Mouse (Mus musculus): Measurements from ENCODE around the gene Fam167b. TPM values are rescaled to one million over a fixed set of nuclear protein-coding genes. Genes with fewer than 3 reads are reported as not detected.

Fam167b gene
- total and polyA plus RNA-seq, 3 experiments = not detected

DNA sequence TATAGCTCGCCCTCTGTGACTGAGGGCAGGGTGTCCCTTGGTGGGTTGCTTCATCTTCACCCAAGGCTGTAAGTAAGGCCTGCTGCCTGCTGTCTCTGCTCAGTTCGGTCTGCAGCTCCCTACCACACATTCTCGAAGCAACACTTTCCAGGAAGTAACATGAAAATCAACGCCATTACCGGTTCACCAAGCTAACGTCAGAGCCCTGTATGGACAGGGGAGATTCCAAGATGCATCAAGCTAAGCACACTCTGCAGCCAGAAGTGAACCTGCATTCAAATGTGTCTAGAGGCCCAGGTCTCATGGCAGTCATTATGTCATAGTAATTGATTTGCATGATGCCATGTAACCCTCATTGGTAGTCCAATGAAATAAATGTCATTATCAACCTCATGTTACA is 8.3 kb downstream of the Fam167b start:
- ATAC-seq (ENCODE audit: extremely low read depth, insufficient number of reproducible peaks, low FRiP score, poor library complexity, severe bottlenecking) = no peak
- Histone ChIP-seq H3K9me3 (replicated peaks) (no peaks in the 10 kb centered on the region), H3K4me3 (ENCODE audit: low read depth, low read length) (no peak overlapping the region), H3K4me1 (ENCODE audit: insufficient read depth, low read depth, low read length) (peaks cover 11% of the 10 kb centered on the region), H3K27me3 (ENCODE audit: insufficient read depth, low read length) (peaks cover 46% of the 10 kb centered on the region), H3K36me3 (replicated peaks) (no peaks in the 10 kb centered on the region)
- DNase-seq (ENCODE audit: low spot score) = no peak
- TF ChIP-seq GATA1 (IDR thresholded peaks at IDR 0.05; ENCODE audit: borderline replicate concordance, low read length) = no peak
- TF ChIP-seq GATA2 (IDR thresholded peaks at IDR 0.05; ENCODE audit: borderline replicate concordance, low read depth, low read length) = no peak
- TF ChIP-seq TAL1 (conservative IDR thresholded peaks at IDR 0.05; ENCODE audit: low read depth, low read length) = no peak
- no peak for TF ChIP-seq CTCF (IDR thresholded peaks at IDR 0.05; ENCODE audit: low read depth, low read length)
- TF ChIP-seq POLR2AphosphoS5 (IDR thresholded peaks at IDR 0.05; ENCODE audit: insufficient replicate concordance, low read depth, low read length) = no peak

DNA sequence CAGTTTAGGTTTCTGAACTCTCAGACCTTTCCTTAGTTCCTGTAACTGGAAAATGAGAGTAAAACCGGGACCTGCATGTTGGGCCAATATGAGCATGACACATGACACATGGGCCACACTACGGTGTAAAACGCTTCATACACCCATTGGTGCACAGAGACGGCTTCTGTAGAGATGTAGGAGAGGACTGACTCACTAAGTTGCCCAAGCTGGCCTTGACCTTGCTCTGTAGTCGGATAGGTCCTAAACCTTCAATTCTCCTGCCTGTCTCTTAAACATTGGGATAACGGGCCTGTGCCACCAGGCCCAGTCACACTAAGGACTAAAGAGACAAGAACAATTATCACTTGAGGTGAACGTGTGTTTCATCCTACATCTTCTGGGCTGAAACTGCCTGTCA is 10.0 kb downstream of the Fam167b start:
- Histone ChIP-seq H3K36me3 (replicated peaks) (no peaks in the 10 kb centered on the region), H3K9me3 (replicated peaks) (no peaks in the 10 kb centered on the region), H3K4me3 (ENCODE audit: low read depth, low read length) (no peak overlapping the region), H3K4me1 (ENCODE audit: insufficient read depth, low read depth, low read length) (peaks cover 5% of the 10 kb centered on the region), H3K27me3 (ENCODE audit: insufficient read depth, low read length) (peaks cover 36% of the 10 kb centered on the region)
- TF ChIP-seq GATA2 (IDR thresholded peaks at IDR 0.05; ENCODE audit: borderline replicate concordance, low read depth, low read length) (no peak), TAL1 (conservative IDR thresholded peaks at IDR 0.05; ENCODE audit: low read depth, low read length) (no peak), POLR2AphosphoS5 (IDR thresholded peaks at IDR 0.05; ENCODE audit: insufficient replicate concordance, low read depth, low read length) (no peak), GATA1 (IDR thresholded peaks at IDR 0.05; ENCODE audit: borderline replicate concordance, low read length) (no peak), CTCF (IDR thresholded peaks at IDR 0.05; ENCODE audit: low read depth, low read length) (no peak)
- no peak for DNase-seq (ENCODE audit: low spot score)
- no peak for ATAC-seq (ENCODE audit: extremely low read depth, insufficient number of reproducible peaks, low FRiP score, poor library complexity, severe bottlenecking)

DNA sequence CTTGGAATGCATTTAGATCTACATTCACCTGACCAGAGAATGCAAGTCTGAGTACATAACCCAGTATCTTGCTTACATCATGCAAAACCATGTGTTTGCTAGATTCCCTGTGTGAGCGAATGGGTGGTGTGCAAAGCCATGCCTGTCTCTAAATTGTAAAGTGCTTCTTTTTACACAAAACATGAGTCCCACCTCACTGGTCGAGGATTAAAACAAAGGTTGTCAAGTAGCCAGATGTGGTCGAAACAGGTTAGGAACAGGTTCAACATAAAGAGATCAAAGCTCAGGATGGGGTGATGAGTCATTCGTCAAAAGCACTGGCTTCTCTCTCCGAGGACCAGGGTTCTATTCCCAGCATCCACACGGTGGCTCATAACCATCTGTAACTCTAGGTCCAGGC is 13.2 kb downstream of the Fam167b start:
- H3K36me3 ChIP-seq (replicated peaks) = no peaks in the 10 kb centered on the region
- peaks cover 12% of the 10 kb centered on the region for H3K27me3 ChIP-seq (ENCODE audit: insufficient read depth, low read length)
- no peak for DNase-seq (ENCODE audit: low spot score)

DNA sequence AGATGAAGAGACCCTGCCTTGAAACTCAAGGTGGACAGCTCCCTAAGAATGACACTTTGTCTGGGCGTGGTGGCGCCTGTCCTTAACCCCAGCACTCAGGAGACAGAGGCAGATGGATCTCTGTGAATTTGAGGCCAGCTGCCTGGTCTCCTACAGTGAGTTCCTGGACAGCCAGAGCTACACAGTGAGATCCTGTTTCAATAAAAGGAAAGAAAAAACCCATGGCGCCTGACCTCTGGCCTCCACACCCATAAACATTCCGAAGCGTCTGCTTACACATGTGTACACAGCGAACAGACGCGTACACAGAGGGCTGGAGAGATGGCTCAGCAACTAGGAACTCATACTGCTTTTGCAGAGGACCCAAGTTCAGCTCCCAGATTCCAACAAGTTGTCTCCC is 14.6 kb downstream of the Fam167b start:
- H3K27me3 ChIP-seq (ENCODE audit: insufficient read depth, low read length) = peaks cover 8% of the 10 kb centered on the region
- no peak for TF ChIP-seq GATA2 (IDR thresholded peaks at IDR 0.05; ENCODE audit: borderline replicate concordance, low read depth, low read length)
- no peak for TF ChIP-seq CTCF (IDR thresholded peaks at IDR 0.05; ENCODE audit: low read depth, low read length)
- TF ChIP-seq GATA1 (IDR thresholded peaks at IDR 0.05; ENCODE audit: borderline replicate concordance, low read length) = no peak
- no peak for TF ChIP-seq TAL1 (conservative IDR thresholded peaks at IDR 0.05; ENCODE audit: low read depth, low read length)
- TF ChIP-seq POLR2AphosphoS5 (IDR thresholded peaks at IDR 0.05; ENCODE audit: insufficient replicate concordance, low read depth, low read length) = no peak
- no peak for DNase-seq (ENCODE audit: low spot score)
- 0 out of 2 replicates have a peak, but pooled peaks cover under 1% of the 10 kb centered on the region for H3K4me1 ChIP-seq (ENCODE audit: insufficient read depth, low read depth, low read length)
- no peaks in the 10 kb centered on the region for H3K36me3 ChIP-seq (replicated peaks)
- ATAC-seq (ENCODE audit: extremely low read depth, insufficient number of reproducible peaks, low FRiP score, poor library complexity, severe bottlenecking) = no peak
- no peaks in the 10 kb centered on the region for H3K9me3 ChIP-seq (replicated peaks)
- H3K4me3 ChIP-seq (ENCODE audit: low read depth, low read length) = no peak overlapping the region

More for the DNA sequence above, 13.2 kb downstream of the Fam167b start:
- Histone ChIP-seq H3K4me3 (ENCODE audit: low read depth, low read length) (no peak overlapping the region), H3K4me1 (ENCODE audit: insufficient read depth, low read depth, low read length) (0 out of 2 replicates have a peak, but pooled peaks cover 3% of the 10 kb centered on the region), H3K9me3 (replicated peaks) (no peaks in the 10 kb centered on the region)
- TF ChIP-seq GATA1 (IDR thresholded peaks at IDR 0.05; ENCODE audit: borderline replicate concordance, low read length) (no peak), TAL1 (conservative IDR thresholded peaks at IDR 0.05; ENCODE audit: low read depth, low read length) (no peak), GATA2 (IDR thresholded peaks at IDR 0.05; ENCODE audit: borderline replicate concordance, low read depth, low read length) (no peak), POLR2AphosphoS5 (IDR thresholded peaks at IDR 0.05; ENCODE audit: insufficient replicate concordance, low read depth, low read length) (no peak), CTCF (IDR thresholded peaks at IDR 0.05; ENCODE audit: low read depth, low read length) (no peak)
- no peak for ATAC-seq (ENCODE audit: extremely low read depth, insufficient number of reproducible peaks, low FRiP score, poor library complexity, severe bottlenecking)

DNA sequence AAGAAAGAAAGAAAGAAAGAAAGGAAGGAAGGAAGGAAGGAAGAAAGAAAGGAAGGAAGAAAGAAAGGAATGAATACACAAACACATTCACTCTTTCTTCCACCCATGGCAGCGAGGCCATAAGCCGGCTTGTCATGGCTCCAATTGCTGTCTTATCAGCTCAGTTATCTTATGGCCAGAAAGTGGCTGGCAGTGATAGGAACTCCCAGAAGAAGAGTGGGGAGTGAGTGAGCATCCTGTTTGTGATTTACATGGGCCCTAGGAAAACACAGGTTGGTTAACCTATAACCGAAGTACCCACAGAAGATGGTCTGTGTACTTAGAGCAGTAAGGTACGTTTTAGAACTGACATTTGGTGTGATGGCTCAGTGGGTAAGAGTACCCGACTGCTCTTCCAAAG is 17.2 kb downstream of the Fam167b start:
- Histone ChIP-seq H3K36me3 (replicated peaks) (no peaks in the 10 kb centered on the region), H3K4me1 (ENCODE audit: insufficient read depth, low read depth, low read length) (peaks cover 23% of the 10 kb centered on the region), H3K27me3 (ENCODE audit: insufficient read depth, low read length) (no peaks in the 10 kb centered on the region; the same call in 1 of the 2 replicates), H3K4me3 (ENCODE audit: low read depth, low read length) (no peak overlapping the region), H3K9me3 (replicated peaks) (no peaks in the 10 kb centered on the region)
- no peak for DNase-seq (ENCODE audit: low spot score)
- ATAC-seq (ENCODE audit: extremely low read depth, insufficient number of reproducible peaks, low FRiP score, poor library complexity, severe bottlenecking) = no peak
- TF ChIP-seq CTCF (IDR thresholded peaks at IDR 0.05; ENCODE audit: low read depth, low read length) (no peak), TAL1 (conservative IDR thresholded peaks at IDR 0.05; ENCODE audit: low read depth, low read length) (no peak), GATA1 (IDR thresholded peaks at IDR 0.05; ENCODE audit: borderline replicate concordance, low read length) (no peak), POLR2AphosphoS5 (IDR thresholded peaks at IDR 0.05; ENCODE audit: insufficient replicate concordance, low read depth, low read length) (no peak), GATA2 (IDR thresholded peaks at IDR 0.05; ENCODE audit: borderline replicate concordance, low read depth, low read length) (no peak)

DNA sequence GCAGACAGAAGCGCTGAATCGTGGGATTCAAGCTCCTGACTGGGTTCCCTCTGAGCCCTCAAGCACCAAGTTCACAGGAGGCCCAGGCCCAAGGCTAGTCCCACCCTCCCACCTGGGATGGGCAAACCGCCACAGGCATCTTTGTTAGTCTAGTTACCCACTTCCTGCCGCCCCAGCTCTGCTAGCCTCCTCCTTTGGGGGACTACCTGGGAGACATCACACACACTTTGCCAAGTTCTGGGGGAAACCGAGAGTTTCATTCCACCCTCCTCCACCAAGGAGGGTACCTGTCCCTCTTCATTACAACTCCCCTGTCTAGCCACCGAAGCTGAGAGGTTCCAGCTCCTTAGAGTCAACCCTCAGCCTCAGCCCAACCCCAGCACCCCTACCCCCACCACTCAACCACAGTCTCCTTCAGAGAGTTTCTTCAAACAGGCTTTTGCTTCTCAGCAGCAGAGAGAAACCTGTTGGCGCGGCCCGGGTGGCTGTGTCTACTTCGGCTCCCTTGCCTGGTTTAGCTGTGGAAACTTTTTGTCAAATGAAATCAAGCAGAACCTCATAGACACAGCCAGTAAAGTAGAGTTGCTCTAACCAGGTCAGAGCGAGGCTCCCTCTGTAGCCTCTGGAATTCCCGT is 19.9 kb downstream of the Fam167b start:
- DNase-seq (ENCODE audit: low spot score) = no peak
- H3K9me3 ChIP-seq (replicated peaks) = no peaks in the 10 kb centered on the region
- ATAC-seq (ENCODE audit: extremely low read depth, insufficient number of reproducible peaks, low FRiP score, poor library complexity, severe bottlenecking) = no peak
- H3K27me3 ChIP-seq (ENCODE audit: insufficient read depth, low read length) = peaks cover 14% of the 10 kb centered on the region
- H3K4me1 ChIP-seq (ENCODE audit: insufficient read depth, low read depth, low read length) = peaks cover 39% of the 10 kb centered on the region
- H3K4me3 ChIP-seq (ENCODE audit: low read depth, low read length) = no peak overlapping the region; the same call in 1 of the 2 replicates
- TF ChIP-seq GATA2 (IDR thresholded peaks at IDR 0.05; ENCODE audit: borderline replicate concordance, low read depth, low read length) = no peak
- TF ChIP-seq POLR2AphosphoS5 (IDR thresholded peaks at IDR 0.05; ENCODE audit: insufficient replicate concordance, low read depth, low read length) = no peak
- TF ChIP-seq CTCF (IDR thresholded peaks at IDR 0.05; ENCODE audit: low read depth, low read length) = no peak
- no peak for TF ChIP-seq TAL1 (conservative IDR thresholded peaks at IDR 0.05; ENCODE audit: low read depth, low read length)
- no peak for TF ChIP-seq GATA1 (IDR thresholded peaks at IDR 0.05; ENCODE audit: borderline replicate concordance, low read length)
- no peaks in the 10 kb centered on the region for H3K36me3 ChIP-seq (replicated peaks)

Measured in G1E (cell line).